Mouse (Mus musculus): Measurements from ENCODE around the gene Eln. TPM values are rescaled to one million over a fixed set of nuclear protein-coding genes. Genes with fewer than 3 reads are reported as not detected.

The Eln gene
- polyA plus RNA-seq, 1 experiment from 2014 or later = 2.2 TPM

DNA sequence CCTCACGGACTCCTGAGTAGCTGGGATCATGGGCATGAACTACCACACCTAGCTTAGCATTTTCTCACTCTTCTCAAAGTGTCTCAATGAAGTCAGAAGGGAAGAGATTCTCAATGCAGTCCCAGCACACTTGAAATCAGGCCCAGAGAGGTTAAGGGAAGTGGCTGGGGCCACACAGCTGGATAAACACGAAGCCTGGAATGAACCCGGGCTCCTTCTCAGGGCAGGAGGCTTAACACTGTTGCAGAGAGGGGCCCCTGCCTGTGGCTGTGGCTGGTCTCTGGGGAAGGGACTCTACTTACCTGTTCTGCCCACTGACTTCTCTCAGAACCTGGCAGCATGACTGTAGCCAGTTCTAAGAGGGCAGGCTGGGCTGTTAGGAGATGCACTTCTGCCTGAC, 7.2 kb downstream of the Eln start:
- Histone ChIP-seq H3K36me3 (ENCODE audit: control insufficient read depth, insufficient read depth, low read length) (no peaks in the 10 kb centered on the region), H3K4me2 (ENCODE audit: low read depth, low read length, severe bottlenecking) (no peak overlapping the region), H3K4me1 (replicated peaks; ENCODE audit: control insufficient read depth, insufficient read depth, low read length) (no peaks in the 10 kb centered on the region), H3K4me3 (ENCODE audit: low read depth, low read length) (no peak overlapping the region), H3K27me3 (ENCODE audit: control insufficient read depth, insufficient read depth, low read length) (peaks cover 2% of the 10 kb centered on the region; the same call in 1 of the 2 replicates), H3K9me3 (ENCODE audit: control insufficient read depth, low read length) (no peaks in the 10 kb centered on the region), H3K27ac (ENCODE audit: low read depth, low read length) (no peak overlapping the region), H3K9ac (ENCODE audit: low read length) (no peak overlapping the region)
- DNase-seq (ENCODE audit: low spot score) = no peak
- ATAC-seq (replicated peaks; ENCODE audit: low FRiP score) = no peak
- 59% methylated on average over 3 of the region's 3 CpGs for WGBS

DNA sequence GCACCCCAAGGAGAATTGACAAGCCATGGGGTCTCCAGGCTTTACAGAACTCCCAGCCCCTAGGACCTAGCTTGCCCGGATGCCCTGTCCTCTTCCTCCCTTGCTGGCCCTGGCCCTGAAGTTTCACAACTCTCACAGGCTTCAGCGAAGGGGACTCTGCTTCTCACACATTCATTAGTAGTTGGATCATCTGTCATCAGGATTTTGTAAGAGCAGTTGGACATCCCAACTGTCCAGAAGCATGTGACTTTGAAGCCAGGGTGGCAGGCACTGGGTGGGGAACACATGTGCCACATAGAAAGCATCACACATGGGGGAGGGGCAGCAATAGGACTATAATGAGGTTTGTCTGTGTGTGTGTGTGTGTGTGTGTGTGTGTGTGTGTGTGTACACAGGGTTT, 12.2 kb downstream of the Eln start:
- no peak overlapping the region for H3K27ac ChIP-seq (ENCODE audit: low read depth, low read length)
- H3K27me3 ChIP-seq (ENCODE audit: control insufficient read depth, insufficient read depth, low read length) = no peaks in the 10 kb centered on the region
- no peaks in the 10 kb centered on the region for H3K36me3 ChIP-seq (ENCODE audit: control insufficient read depth, insufficient read depth, low read length)
- no peak overlapping the region for H3K4me3 ChIP-seq (ENCODE audit: low read depth, low read length)
- no peak overlapping the region for H3K9ac ChIP-seq (ENCODE audit: low read length)
- no peaks in the 10 kb centered on the region for H3K9me3 ChIP-seq (ENCODE audit: control insufficient read depth, low read length)
- H3K4me1 ChIP-seq (replicated peaks; ENCODE audit: control insufficient read depth, insufficient read depth, low read length) = no peaks in the 10 kb centered on the region
- no peak for DNase-seq (ENCODE audit: low spot score)
- WGBS = 85% methylated on average over 2 of the region's 2 CpGs
- no peak for ATAC-seq (replicated peaks; ENCODE audit: low FRiP score)
- no peak overlapping the region for H3K4me2 ChIP-seq (ENCODE audit: low read depth, low read length, severe bottlenecking)

DNA sequence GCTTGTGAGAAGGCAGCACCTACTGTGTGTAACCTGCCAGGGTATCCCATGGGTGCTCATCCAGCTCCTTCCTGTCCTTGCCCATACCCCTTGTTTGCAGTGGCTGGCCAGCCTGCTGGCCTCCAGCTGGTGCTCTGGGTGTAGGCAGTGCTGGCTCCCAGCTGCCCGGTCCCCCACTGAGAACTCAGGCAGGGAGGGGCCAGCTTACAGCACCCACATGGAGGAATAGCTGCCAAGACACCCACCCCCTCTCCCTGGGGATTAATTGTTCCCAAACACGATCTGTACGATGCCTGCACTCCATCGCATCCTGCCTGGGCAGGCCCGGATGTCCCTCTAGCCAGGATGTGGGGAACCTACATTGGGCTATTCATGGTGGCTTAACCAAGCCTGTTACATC, 13.1 kb downstream of the Eln start:
- H3K4me1 ChIP-seq (replicated peaks; ENCODE audit: control insufficient read depth, insufficient read depth, low read length) = no peaks in the 10 kb centered on the region
- WGBS = 88% methylated on average over 5 of the region's 5 CpGs
- H3K9me3 ChIP-seq (ENCODE audit: control insufficient read depth, low read length) = no peaks in the 10 kb centered on the region
- H3K27ac ChIP-seq (ENCODE audit: low read depth, low read length) = no peak overlapping the region
- H3K4me3 ChIP-seq (ENCODE audit: low read depth, low read length) = no peak overlapping the region
- H3K36me3 ChIP-seq (ENCODE audit: control insufficient read depth, insufficient read depth, low read length) = no peaks in the 10 kb centered on the region
- ATAC-seq (replicated peaks; ENCODE audit: low FRiP score) (no peak), DNase-seq (ENCODE audit: low spot score) (no peak)
- H3K9ac ChIP-seq (ENCODE audit: low read length) = no peak overlapping the region
- no peak overlapping the region for H3K4me2 ChIP-seq (ENCODE audit: low read depth, low read length, severe bottlenecking)
- no peaks in the 10 kb centered on the region for H3K27me3 ChIP-seq (ENCODE audit: control insufficient read depth, insufficient read depth, low read length)

DNA sequence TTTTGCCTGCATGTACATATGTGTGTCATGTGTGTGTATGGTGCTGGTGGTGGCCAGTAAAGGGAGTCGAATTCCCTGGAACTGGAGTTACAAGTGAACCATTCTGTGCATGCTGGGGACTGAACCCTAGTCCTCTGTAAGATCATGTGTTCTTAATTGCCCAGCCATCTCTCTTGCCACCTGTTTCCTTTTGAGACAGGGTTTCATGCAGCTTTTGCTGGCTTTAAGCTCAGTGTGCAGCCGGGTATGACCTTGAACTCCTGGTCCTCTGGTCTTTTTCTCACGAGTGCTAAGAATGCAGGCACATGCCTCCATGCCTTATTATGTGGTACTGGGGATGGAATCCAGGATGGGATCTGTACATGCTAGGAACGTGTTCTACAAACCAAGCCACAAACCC, 13.9 kb downstream of the Eln start:
- Histone ChIP-seq H3K9me3 (ENCODE audit: control insufficient read depth, low read length) (no peaks in the 10 kb centered on the region), H3K4me1 (replicated peaks; ENCODE audit: control insufficient read depth, insufficient read depth, low read length) (no peaks in the 10 kb centered on the region), H3K4me3 (ENCODE audit: low read depth, low read length) (no peak overlapping the region), H3K27ac (ENCODE audit: low read depth, low read length) (no peak overlapping the region), H3K36me3 (ENCODE audit: control insufficient read depth, insufficient read depth, low read length) (no peaks in the 10 kb centered on the region), H3K9ac (ENCODE audit: low read length) (no peak overlapping the region), H3K4me2 (ENCODE audit: low read depth, low read length, severe bottlenecking) (no peak overlapping the region), H3K27me3 (ENCODE audit: control insufficient read depth, insufficient read depth, low read length) (no peaks in the 10 kb centered on the region)
- ATAC-seq (replicated peaks; ENCODE audit: low FRiP score) (no peak), DNase-seq (ENCODE audit: low spot score) (no peak)
- WGBS = 67% methylated on average over 4 of the region's 4 CpGs

DNA sequence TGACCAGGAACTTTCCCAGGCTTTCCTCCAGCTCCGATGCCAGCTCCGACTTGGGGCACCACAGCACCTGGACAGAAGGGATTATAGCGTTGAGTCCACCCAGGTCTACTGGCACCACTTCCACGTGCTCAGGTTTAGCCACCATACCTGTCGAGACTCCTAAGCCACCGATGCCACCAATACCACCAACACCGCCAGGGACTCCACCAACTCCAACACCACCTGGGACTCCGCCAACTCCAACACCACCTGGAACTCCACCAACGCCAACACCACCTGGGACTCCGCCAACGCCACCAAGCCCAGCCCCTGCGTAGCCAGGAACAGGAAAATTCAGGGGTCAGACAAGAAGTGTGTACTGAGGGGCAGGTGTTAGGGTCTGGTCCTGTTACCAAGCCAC, 18.0 kb downstream of the Eln start:
- WGBS = 92% methylated on average over 12 of the region's 12 CpGs
- no peak for ATAC-seq (replicated peaks; ENCODE audit: low FRiP score)

DNA sequence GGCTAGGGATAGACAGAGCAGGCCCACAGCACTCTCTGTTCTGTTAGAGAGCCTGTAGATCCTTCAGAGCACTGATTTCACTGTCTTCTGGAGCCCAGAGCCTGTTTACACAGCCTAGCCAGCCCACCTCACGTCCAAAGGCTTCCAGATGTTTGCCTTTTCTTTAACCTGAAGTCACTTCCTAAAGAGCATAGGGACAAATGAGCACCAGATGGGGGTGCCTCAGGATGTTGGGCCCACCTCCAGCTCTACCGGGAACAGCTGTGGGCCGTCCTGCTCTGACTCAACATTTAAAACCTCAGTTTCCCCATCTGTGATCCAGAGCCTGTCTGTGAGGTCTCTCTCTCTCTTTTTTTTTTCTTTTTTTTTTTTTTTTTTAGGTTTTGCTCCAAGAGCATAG, 18.6 kb downstream of the Eln start:
- no peak overlapping the region for H3K4me3 ChIP-seq (ENCODE audit: low read depth, low read length)
- 73% methylated on average over 3 of the region's 3 CpGs for WGBS
- no peaks in the 10 kb centered on the region for H3K9me3 ChIP-seq (ENCODE audit: control insufficient read depth, low read length)
- no peak overlapping the region for H3K9ac ChIP-seq (ENCODE audit: low read length)
- H3K27me3 ChIP-seq (ENCODE audit: control insufficient read depth, insufficient read depth, low read length) = no peaks in the 10 kb centered on the region
- no peaks in the 10 kb centered on the region for H3K36me3 ChIP-seq (ENCODE audit: control insufficient read depth, insufficient read depth, low read length)
- H3K27ac ChIP-seq (ENCODE audit: low read depth, low read length) = no peak overlapping the region
- no peaks in the 10 kb centered on the region for H3K4me1 ChIP-seq (replicated peaks; ENCODE audit: control insufficient read depth, insufficient read depth, low read length)
- no peak for DNase-seq (ENCODE audit: low spot score)
- H3K4me2 ChIP-seq (ENCODE audit: low read depth, low read length, severe bottlenecking) = no peak overlapping the region
- ATAC-seq (replicated peaks; ENCODE audit: low FRiP score) = no peak

More for the DNA sequence above, 18.0 kb downstream of the Eln start:
- H3K4me1 ChIP-seq (replicated peaks; ENCODE audit: control insufficient read depth, insufficient read depth, low read length) = no peaks in the 10 kb centered on the region
- H3K36me3 ChIP-seq (ENCODE audit: control insufficient read depth, insufficient read depth, low read length) = no peaks in the 10 kb centered on the region
- H3K27ac ChIP-seq (ENCODE audit: low read depth, low read length) = no peak overlapping the region
- no peak overlapping the region for H3K9ac ChIP-seq (ENCODE audit: low read length)
- H3K4me2 ChIP-seq (ENCODE audit: low read depth, low read length, severe bottlenecking) = no peak overlapping the region
- no peaks in the 10 kb centered on the region for H3K27me3 ChIP-seq (ENCODE audit: control insufficient read depth, insufficient read depth, low read length)
- no peak for DNase-seq (ENCODE audit: low spot score)
- no peak overlapping the region for H3K4me3 ChIP-seq (ENCODE audit: low read depth, low read length)
- H3K9me3 ChIP-seq (ENCODE audit: control insufficient read depth, low read length) = no peaks in the 10 kb centered on the region

DNA sequence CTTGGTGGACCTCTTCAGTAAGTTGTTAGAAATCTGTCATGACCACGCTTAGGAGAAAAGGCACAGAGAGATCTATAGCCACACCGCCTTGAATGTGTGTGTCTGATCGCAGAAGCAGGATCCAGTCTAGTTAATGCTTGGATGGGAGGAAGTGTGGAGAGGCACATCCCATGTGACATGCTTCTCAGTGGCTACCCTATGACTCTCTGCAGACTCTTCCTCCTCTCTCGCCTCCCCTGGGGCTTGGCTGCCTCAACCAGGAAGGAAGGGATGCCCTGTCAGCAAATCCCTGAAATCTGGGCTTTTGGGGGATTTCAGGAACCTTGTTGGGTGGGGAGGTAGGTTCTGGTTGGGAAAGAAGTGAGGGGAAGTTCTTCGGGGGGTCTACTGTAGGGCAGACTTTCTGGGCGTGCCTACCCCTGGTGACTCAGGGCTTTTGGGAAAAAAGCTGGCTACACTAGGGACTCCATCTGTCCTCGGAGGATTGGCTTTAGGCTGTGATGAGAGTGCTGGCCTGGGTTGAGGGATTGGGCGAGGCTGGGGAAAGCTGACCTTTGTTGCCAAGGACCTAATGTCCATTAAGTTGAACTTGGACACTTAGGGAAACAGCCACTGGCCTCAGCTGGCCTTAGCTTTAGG, 20.0 kb downstream of the Eln start:
- Histone ChIP-seq H3K27ac (ENCODE audit: low read depth, low read length) (no peak overlapping the region), H3K4me2 (ENCODE audit: low read depth, low read length, severe bottlenecking) (no peak overlapping the region), H3K36me3 (ENCODE audit: control insufficient read depth, insufficient read depth, low read length) (no peaks in the 10 kb centered on the region), H3K4me3 (ENCODE audit: low read depth, low read length) (no peak overlapping the region), H3K27me3 (ENCODE audit: control insufficient read depth, insufficient read depth, low read length) (no peaks in the 10 kb centered on the region), H3K4me1 (replicated peaks; ENCODE audit: control insufficient read depth, insufficient read depth, low read length) (no peaks in the 10 kb centered on the region), H3K9me3 (ENCODE audit: control insufficient read depth, low read length) (no peaks in the 10 kb centered on the region), H3K9ac (ENCODE audit: low read length) (no peak overlapping the region)
- ATAC-seq (replicated peaks; ENCODE audit: low FRiP score) (no peak), DNase-seq (ENCODE audit: low spot score) (no peak)
- 84% methylated on average over 8 of the region's 8 CpGs for WGBS

DNA sequence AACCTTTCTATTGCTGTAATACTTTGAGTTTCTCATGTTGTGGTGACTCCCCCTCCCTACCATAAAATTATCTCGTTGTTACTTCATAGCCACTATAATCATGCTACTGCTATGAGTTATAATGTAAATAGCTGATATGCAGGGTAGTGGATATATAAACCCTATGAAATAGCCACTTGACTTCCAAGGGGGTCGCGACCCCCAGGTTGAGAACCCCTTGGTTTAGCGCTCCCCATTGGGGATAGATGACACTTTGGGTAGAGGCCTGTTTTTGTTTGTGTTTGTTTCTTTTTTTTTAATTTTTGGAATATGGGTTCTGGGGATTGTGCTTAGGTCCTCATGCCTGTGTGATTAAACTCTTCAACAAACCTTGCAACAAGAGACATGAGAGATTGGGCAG, 21.8 kb downstream of the Eln start:
- no peaks in the 10 kb centered on the region for H3K4me1 ChIP-seq (replicated peaks; ENCODE audit: control insufficient read depth, insufficient read depth, low read length)
- ATAC-seq (replicated peaks; ENCODE audit: low FRiP score) (no peak), DNase-seq (ENCODE audit: low spot score) (no peak)
- no peak overlapping the region for H3K9ac ChIP-seq (ENCODE audit: low read length)
- 77% methylated on average over 4 of the region's 4 CpGs for WGBS
- no peaks in the 10 kb centered on the region for H3K36me3 ChIP-seq (ENCODE audit: control insufficient read depth, insufficient read depth, low read length)
- no peak overlapping the region for H3K4me2 ChIP-seq (ENCODE audit: low read depth, low read length, severe bottlenecking)
- H3K27me3 ChIP-seq (ENCODE audit: control insufficient read depth, insufficient read depth, low read length) = no peaks in the 10 kb centered on the region
- H3K27ac ChIP-seq (ENCODE audit: low read depth, low read length) = no peak overlapping the region
- H3K9me3 ChIP-seq (ENCODE audit: control insufficient read depth, low read length) = no peaks in the 10 kb centered on the region
- no peak overlapping the region for H3K4me3 ChIP-seq (ENCODE audit: low read depth, low read length)

DNA sequence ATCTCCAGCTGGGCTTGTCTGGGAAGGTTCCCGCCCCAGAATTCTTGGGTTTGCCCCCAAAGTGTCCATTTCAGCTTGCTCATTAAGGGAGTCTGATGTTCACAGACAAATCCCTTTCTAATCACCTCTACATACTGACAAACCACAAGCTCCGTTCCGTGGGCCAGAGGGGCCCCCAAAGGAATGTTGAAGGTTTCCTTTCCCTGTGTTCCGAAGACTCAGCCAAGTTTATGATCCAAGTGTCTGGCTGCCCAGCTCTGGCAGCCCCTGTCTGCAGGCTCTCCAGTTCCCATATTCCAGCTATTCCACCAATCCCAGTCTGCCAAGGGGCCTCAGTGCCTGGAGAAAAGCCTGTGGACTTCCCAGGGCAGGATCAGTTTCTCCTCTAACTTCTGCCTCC, 27.1 kb downstream of the Eln start:
- Histone ChIP-seq H3K4me2 (ENCODE audit: low read depth, low read length, severe bottlenecking) (no peak overlapping the region), H3K36me3 (ENCODE audit: control insufficient read depth, insufficient read depth, low read length) (no peaks in the 10 kb centered on the region), H3K27me3 (ENCODE audit: control insufficient read depth, insufficient read depth, low read length) (no peaks in the 10 kb centered on the region), H3K27ac (ENCODE audit: low read depth, low read length) (no peak overlapping the region), H3K9me3 (ENCODE audit: control insufficient read depth, low read length) (no peaks in the 10 kb centered on the region), H3K9ac (ENCODE audit: low read length) (no peak overlapping the region), H3K4me1 (replicated peaks; ENCODE audit: control insufficient read depth, insufficient read depth, low read length) (no peaks in the 10 kb centered on the region), H3K4me3 (ENCODE audit: low read depth, low read length) (no peak overlapping the region)
- ATAC-seq (replicated peaks; ENCODE audit: low FRiP score) = no peak
- WGBS = 88% methylated on average over 4 of the region's 4 CpGs
- no peak for DNase-seq (ENCODE audit: low spot score)
